Mouse (Mus musculus) brain, embryonic 18.5 days (tissue): Measurements from ENCODE around the gene Begain.

ENCODE experiments used
- DNase-seq: peaks from one replicate; pipeline ENCODE4 v3.0.0-alpha.2; 2012; ENCODE audit warnings: low read depth, low spot score

Gene Begain

DNA sequence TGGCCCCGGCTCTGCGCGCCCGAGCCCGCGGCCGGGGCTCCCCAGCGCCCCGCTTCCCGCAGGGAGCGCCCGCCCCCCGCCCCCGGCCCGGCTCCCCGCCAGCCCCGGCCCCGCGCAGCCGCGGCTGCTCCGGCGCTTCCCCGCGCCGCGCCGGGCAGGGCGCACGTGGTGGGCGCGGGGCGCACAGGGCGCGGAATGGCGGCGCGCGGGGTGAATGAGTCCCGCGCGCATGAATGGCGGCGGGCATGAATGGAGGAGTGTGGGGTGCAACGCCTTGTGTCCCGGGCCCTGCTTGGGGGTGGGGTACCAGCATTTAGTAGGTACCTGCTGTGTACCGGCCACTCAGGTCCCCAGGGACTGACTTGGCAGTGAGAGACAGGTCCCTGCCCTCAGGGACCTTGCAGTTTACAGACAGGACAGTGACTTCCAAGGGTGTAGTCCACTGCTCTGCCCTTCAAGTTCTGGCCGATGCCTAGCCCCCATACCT, at the start of gene Begain:
Gene Begain (minus strand): TSS at position 51 of the 487 bp plus-strand sequence.
- no peak for DNase-seq

DNA sequence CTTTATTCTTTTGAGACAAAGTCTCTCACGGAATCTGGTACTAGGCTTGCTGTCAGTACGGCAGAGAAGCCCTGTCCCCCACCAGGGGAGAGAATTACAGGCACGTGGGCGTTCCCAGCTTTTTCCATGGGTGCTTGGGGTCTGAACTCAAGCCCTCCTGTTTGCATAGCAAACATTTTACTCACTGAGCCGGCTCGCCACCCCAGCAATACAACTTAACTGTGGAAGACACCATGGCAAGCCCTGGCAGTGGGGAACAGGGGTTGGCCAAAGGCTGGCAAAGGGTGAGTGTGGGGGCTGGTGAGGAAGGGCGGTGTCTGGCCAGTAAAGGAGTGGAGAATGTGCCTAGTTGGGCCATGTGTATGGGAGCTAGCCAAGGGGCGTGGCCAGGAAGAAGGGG, 47.7 kb upstream of the Begain start:
- DNase-seq = no peak

DNA sequence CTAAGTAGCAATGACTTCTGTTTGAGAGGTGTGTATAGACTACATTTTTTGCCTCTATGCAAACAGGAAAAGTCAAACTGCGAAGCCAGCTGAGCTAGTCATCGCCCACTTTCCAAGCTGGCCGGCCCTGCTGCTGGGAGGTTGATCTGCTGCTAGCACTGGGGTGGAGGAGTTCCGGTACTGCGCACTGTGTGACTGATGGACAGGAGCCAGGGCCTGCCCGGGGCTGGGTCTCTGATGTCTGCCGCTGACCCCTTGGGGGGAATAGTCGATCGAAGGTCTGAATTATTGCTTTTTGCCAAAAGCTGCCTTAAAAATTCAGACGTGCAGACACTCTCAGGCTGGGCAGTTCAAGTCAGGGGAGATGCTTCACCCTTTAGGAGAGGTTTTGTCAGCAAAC, 47.1 kb upstream of the Begain start:
- DNase-seq = no peak

DNA sequence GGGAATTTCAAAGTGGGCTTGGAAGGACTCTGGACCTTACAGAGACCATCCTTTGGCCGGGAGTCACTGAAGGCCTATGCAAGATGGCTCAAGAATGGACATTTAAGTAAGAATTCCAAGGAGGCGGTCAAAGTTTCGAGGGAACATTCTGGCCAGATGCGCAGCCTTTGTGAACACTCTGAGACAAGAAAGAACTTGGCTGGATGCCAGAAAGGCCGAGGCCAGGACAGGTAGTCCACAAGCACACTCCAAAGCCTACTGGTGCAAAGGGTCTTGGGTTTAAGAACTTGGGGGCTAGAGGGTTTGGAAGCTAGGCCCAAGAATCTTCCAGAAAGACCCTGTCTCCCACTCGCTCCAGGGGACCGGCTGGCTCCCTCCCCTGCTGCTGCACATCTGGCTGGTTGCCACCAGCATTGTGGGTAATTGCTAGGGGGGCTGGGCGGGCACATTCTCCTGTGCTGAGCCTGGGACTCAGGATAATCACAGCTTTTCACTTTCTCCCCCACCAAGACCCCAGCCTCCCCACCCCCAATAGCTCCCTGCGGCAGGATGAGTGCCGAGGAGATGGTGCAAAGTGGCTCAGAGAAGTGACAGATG, 45.1 kb upstream of the Begain start:
- DNase-seq = no peak

DNA sequence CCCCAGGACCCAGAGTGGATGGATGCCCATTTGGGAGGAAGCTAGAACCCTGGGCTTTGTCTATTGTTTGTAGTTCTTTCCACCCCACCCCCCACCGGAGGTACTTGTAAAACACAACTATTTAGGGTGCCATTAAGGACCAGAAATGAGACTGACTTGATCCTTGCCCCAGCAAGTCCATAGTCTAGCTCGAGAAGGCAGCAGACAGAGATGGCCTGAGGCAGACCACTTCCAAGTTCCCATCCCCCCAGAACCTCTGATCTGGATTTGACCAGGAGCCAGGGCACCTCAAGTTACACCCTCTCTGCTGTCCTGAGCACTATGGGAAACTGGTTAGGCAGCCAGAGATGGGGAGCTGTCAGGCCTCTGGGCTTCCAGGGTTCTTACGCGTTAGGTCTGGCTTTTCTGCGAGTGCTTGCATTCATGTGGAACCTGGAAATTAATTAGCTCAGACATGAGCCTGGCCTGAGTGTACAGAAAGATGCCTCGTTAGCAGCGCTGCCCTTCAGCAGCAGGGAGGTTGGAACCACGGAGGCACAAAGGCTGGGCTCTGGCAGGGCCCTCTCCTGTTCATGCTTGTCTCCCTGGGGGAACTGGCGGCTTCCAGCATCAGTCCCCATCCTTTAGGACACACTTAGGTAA, 44.5 kb upstream of the Begain start:
- DNase-seq = no peak

DNA sequence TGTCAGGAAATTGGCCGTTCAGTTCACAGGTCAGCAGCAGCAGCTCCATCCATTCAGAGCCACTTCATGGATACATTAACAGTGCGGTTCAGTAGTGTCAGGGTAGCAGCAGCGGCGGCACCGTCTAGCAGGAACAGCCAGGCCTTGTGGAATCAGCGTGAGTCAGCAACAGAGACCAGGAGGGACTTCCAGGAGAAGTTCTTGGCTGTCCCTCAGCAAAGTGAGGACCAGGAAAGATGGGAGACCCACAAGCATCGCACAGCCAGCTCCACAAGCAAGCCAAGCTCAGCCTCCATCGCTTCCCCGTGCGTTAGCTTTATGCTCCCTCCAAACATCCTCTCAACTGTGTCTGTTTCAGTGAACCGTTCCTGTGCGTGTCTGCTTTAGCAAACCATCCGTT, 40.9 kb upstream of the Begain start:
- DNase-seq = no peak

DNA sequence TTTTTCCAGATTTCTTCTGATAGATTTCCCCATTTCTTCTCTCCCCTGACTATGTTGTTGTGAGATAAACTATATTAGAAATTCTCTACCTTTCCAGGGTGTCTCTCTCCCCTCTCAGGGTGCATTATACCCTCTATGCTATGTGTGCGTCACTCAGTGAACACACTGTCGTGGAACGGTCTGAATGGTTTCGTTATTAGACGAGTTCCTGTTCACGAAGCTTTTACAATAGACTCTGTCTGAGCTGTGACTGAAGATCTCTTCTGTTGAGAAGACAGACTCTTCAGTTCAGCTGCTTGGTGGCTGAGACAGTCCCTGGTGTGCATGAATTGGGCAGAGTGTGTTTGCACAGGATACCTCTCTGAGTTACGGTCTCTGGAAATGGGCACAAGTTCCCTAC, 32.4 kb upstream of the Begain start:
- no peak for DNase-seq

DNA sequence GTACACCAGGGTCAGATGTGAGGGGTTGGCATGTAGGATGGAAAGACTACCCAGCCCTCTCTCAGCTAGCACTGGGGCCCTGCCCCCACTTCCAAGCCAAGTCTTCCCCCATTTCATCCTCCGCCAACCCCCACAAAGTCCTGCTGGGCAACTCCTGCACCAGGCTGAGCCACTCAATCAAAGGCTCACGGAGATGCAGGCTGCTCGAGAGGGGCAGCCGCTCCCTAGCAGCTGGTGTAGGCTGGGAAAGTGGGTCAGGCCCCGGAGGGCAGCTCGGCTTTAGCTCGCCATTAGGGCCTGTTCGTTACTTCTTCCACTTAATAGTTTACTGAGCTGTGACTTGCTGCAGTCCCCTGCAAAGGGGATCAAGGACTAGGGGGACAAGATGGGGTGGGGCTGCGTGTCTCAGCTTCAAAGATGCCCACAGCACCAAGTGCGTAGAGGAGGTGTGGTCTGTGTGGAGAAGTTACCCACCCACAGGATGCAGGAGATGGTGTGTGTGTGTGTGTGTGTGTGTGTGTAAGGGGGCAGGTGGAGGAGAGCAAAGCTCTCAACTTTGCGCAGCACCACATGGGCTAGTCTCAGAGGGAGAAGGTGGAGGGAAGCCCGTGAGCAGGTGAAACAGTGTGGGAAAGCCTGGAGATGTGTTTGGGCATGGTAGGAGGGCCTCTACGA, 22.6 kb upstream of the Begain start:
- no peak for DNase-seq

DNA sequence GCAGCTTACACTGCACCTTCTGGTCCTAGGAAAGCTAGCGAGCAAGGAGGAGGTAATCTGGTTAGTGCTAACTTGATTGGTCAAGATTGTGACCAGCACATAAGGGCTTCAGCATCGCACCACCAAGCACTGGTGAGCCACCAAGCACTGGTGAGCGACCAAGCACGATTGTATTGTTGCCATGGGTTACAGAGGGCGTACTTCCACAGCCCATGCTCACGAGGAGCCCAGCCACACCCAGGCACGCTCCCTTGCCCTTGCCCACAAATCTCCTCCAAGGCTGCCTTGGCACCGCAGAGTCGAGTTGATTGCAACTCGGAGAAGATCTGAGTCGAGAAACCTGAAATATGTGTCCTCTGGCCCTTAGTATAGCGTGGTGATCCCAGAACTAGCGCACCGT, 22.0 kb upstream of the Begain start:
- no peak for DNase-seq

DNA sequence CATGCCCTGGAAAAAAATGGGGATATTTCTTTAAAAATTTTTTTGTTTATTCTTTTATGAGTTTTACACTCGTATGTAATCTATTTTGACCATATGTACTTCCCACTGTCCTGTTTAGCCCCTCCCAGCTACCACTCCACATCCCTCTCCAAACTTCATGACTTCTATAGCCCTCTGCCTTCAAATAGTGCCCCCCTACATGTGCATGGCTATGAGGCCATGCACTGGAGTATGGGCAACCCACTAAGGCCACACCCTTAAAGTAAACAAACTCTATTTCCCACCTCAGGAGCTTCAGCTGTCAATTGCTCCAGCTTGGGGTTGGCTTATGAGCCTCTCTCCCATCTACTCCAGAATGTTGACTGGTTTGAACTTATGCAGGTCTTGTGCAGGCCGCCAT, 18.1 kb upstream of the Begain start:
- no peak for DNase-seq

DNA sequence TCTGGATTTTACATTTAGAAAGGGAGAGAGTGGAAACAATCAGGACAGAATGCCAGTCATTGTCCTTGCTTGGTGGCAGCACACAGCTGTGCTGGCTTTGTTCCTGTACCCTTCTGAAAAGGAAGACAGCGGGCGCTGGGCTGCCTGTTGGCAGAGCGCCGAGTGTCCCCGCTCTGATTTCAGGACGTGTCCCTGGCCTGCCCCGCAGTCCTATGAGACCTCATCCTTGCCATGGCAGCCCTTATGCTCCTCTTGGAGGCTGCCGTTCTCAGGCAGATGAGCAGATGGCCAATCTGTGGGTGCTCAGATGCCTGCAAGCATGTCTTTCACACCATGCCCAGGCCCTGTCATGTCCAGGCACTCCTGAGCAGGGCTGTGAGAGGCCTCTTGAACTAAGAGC, 17.7 kb upstream of the Begain start:
- DNase-seq = peak; percentile 12

DNA sequence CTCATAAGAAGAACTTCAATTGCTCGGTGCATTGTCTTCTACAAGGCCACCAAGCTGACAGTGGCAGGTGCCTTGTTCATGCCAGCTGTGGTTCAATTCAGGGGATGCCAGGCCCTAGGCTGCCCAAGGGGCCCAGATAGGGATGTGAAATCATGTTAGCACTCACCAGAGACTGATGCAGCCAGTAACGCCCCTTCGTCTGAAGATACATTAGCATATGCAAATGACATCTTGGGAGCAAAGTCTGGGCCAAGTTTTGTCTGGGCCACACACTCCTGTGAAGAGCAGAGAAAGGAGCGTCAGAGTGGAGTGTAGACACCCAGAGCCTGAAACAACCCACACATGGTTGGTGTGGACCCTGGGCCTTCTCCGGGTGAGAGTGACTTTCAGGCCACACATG, 17.0 kb upstream of the Begain start:
- DNase-seq = no peak

DNA sequence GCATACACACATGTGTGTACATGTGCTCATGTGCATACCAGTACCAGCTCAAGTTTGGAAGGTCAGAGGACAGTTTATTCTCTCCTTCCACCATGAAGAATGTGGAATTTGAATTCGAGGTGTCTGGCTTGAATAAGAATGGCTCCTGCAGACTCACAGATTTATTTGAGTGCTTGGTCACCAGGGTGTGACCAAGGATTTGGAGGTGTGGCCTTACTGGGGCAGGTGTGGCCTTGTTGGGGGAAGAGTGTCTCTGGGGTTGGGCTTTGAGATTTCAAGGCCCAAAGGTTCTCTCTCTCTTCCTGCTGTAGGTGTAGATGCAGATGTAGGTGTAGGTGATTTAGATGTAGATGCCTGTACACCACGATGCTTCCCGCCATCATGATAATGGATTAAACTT, 15.5 kb upstream of the Begain start:
- no peak for DNase-seq

DNA sequence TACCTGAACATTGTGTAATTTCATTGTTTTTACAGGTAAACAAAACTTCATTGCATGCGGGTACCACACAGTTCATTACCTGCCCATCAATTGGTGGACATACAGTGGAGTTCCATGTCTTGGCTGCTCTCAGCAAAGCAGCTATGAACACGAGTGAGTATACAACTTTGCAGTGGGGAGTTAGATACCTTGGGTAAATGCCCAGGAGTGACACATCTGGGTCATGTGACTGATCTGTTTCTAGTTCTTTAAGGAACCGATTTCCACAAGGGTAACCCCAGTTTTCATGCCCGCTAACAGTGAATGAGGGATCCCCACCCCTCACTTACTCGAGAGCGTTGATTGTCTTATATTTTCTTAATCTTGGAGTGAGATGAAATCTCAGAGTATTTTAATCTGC, 9.0 kb upstream of the Begain start:
- no peak for DNase-seq

DNA sequence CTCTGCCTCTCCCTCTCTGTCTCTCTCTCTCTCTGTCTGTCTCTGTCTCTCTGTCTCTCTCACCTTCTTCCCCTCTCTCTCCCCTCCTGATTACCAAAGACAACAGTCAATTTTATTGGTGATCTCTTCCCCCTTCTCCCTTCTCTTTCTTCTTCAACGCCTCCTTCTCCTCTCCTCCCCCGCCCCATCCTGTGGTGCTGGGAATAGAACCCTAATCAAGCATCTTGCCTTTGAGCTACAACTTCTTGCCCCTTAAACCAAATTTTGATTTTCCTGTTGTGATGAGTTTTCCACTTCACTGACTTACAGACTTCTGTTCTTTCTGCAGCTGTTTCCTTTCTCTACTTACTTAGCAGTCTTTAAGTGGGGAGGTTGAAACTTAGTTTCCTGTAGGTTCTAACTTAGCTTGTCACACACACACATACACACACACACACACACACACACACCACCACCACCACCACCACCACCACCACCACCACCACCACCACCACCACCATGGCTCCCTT, 6.8 kb upstream of the Begain start:
- DNase-seq = no peak

DNA sequence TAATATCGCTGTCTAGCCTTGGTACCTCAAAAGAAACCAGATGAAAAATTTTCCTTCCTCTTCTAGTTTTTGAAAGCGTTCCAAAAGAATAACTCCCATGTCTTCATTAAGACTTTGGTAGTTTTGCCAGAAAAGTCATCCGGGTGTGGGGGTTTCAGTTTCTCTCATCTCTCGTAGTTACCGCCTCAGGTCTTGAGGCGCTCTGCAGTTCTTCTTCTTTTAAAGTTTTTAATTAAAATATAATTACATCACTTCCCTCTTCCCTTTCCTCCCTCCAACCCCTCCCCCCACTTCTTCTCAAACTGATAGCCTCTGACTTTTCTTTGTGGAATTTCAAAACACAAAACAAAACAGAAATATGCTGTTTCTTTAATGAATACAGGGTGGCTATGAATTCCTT, 6.1 kb upstream of the Begain start:
- DNase-seq = no peak

DNA sequence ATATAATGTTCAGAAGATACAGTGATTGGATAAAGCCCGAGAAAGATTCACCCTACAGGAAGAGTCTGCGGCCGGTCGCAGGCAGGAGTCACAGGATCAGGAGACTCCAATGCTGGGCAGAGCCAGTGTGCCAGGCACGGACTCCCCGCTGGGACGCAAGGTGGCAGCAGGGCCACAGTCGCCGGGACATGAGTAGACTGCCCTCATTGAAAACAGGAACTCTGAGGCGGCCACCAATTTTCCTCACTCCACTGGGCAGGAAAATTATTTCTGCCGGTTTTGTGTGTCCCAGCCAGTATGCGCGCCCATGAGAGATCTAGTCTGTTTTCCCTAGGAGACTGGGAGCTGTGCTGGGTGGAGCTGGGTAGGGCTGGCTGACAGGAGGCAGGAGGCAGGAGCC, 3.2 kb upstream of the Begain start:
- DNase-seq = no peak

DNA sequence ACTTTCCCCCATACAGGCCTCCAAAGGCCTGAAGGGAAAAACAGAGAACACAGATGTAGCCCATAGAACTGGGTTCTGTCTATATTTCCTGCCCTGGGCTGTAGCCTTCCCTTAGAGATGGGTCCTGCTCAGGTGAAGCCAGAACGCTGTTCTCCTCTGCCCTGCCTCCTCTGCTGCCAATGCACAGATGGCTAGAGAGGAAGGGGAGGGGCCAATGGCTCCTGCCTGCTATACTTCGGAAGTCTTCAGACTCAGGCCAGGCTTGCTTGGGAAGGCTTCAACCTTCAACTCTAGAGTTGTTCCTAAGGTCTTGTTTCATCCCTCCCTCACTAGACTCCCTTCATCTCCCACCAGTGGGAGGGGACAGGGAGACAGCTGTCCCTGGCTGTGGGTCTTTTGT, 1.7 kb upstream of the Begain start:
- DNase-seq = no peak

DNA sequence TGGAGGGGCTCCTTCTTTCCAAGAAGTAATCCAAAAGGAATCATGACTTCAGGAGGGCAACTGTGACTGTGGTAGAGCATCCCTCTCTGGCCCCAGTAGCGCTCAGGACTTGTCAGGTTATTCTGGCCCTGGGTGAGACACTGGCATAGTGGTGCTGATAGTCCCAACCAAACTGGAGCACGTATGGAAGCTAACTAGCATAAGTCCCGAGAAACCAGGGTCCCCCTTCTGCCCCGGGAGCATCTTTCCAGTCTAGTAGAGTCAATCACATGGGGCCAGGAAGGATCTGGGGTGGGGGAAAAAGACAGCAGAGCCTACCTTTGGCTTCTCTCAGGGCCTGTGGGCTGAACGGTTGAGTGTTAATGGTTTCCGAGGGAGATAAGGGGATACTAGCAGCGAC, 721 bp upstream of the Begain start:
- DNase-seq = no peak

DNA sequence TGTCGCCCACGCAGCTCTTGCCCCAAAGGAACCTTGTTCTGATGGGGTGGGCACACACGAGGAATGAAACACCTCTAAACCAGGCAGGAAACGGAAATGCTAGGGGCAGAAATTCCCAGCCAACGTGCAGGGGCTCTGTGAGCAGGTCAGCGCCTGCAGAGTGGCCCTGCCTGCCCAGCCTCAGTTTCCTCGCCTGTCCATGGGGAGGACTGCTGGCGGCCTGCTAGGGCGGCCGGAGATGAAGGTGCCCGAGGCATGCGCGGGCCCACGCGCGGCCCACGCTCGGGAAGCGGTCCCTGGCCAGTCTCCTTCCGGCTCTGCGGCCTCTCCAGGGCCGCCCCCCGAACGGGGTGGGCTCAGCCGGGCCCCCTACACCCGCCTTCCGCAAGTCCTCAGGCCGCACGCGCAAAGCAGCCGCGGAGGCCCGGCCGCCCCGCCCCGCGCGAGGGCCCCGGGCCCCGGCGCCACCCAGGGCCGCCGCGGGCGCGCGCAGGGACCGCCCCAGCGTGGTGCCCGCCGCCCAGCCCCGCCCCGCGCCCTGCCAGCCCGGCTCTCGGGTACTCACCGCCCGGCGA, 369 bp downstream of the Begain start:
- peak; percentile 14 for DNase-seq

DNA sequence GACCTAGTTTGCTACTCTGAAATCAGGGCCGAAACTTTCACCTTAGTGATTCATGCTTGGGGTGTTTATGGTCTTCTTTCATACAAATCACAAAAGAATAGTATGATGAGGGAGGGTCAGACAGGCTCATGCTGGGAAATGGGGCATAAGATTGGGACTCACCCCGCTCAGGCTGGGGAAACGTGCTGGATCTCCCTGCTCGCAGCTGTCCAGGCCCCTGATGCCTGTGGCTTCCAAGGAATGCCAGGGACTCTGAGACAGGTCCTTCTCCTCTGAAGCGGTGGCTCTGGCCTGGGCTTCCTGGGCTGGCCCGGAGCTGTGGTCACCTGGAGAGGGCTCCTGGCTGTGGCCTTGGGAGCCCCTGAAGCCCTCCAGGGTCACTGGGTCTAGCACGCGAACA, 9.4 kb downstream of the Begain start:
- DNase-seq = no peak

DNA sequence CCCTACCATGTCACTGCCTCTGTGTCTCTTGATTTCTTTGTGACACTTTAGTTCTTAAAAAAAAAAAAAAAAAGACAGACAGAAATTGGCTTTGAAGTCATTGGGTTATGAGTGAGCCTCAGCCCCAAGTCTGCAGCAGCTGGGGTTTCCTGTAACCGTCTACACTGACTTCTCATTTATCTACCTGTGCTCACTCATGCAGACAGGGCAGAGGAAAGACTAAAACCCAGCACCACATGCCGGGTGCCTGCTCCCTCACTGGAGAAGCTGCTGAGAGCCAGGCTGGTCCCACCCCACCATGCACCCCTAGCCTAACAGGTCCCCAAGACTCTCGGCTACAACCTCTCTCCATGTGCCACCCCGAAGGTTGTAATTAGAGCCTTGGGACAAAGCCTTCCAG, 10.3 kb downstream of the Begain start:
- no peak for DNase-seq
